Mouse (Mus musculus): Measurements from ENCODE around the gene Tcf20. TPM values are rescaled to one million over a fixed set of nuclear protein-coding genes. Genes with fewer than 3 reads are reported as not detected.
A peak's percentile ranks its signal among the peaks of the same experiment; 100 is the strongest.
"Not testable (repeated sequence)": the region's sequence is repeated elsewhere in the genome, so short reads cannot be mapped to it uniquely, and the experiment has no call there.

The Tcf20 gene
- total RNA-seq, 4 experiments from 2014 or later, result 56.2 to 63.4 (median 59.7) TPM

DNA sequence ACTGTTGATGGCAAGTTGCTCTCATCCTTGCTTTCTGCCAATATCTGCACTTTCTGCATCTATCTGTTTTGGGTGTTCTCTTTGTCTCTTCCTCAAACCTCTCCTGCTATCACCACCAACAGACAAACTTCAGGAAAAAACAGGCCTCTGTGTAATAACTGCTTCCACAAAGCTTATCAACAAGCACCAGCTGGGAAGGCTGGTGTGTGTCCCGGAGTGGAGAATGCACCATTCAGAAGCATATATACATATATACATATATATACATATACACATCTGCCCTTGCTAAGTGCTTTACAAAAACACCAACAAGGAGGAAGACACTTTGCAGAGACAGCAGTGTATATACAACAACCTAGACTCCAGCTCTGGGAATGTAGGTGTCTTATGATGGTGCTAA, 177.1 kb downstream of the Tcf20 start:
- no peak for DNase-seq (ENCODE audit: low spot score)

DNA sequence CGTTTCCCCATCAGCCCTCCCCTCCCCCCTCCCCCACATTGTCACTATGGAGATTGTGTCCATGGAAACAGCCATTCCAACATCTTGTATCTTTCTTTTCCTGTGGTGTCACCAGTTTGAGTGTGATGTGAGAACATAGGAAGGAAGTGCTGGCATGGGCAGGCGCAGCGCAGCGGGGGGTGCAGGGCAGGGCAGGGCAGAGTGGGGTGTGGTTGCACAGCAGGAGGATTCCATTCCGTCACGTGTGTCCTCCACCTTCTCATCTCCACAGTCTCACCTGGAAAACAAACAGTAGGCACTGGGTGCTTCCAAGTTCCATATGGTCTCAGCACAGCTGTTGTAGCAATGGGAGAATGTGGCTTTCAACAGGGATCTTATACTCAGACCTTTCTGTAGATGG, 178.2 kb downstream of the Tcf20 start:
- DNase-seq (ENCODE audit: low spot score), result no peak

DNA sequence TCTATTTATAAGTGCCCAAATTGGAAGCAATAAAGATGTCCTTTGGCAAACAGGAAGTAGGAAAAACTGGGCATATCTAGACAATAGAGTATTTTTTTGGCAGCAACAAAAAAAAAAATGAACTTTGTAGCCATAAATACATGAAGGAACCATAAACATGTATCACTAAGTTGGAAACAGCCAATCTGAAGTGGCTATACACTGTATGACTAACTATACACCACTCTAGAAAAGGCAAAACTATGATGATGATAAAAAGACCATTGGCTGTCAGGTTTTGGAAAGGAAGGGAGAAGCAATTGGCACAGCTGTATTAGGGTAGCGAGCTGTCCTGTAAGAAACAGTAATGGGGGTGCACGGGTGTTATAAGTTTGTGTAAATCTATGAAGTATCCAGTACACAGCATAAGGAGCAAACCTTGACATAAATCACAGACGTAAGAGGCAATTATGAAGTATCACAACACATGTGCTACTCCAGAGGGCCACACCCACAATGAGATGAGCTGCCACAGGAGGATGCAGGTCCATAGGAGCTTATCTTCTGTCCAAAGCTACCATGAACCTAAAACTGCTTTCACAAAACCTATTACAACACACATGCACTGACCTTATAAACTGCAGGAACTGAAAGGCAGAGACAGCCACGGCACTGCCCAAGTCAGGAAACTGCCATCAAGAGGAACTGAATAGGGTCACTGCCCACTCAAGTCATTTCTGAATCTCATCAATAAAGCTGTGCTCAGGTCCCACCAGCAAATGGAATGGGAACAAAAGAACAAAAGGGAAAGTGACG, 180.5 kb downstream of the Tcf20 start:
- no peak for DNase-seq (ENCODE audit: low spot score)

DNA sequence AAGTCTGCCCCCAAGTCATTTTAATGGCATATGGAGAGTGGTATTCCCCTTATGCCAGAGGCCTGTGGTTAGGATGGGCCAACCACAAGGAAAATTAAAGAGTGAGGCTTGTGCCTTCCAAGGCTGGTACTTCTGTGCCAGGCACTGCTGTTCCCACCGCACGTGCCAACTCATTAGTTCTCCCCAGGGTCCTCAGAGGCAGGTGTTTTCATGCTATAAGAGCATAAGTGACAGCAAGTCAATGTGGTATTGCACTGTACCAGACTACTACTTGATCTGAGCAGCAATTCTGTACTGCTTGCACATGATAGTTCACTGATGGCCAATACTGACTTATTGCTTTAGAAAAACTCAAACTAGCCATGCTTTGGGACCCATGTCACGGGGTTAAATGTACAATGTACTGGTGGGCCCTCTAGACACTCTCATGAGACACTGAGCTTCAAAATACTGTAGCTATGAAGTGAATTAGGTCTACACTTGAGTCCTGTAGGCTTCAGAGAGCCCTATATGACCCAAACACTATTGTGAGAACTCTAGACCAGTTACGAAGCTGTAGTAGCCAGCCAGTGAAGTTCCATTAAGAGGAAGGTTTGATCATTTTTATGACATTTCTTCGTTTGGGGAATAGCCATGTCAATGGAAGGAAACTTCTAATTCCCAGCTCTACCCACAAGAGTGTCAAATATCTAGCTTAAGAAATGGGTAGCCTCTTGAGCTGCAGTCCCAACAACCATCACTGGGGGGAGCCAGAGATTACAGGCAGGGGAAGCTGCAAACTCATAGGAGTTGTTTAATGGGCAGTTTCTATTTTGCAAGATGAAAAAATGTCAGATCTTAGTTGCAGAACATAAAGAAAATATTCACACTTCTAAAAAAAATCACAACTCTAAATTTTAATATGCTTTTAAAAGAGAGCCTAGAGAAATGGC, 182.7 kb downstream of the Tcf20 start:
- peak; percentile 79 for DNase-seq (ENCODE audit: low spot score)

DNA sequence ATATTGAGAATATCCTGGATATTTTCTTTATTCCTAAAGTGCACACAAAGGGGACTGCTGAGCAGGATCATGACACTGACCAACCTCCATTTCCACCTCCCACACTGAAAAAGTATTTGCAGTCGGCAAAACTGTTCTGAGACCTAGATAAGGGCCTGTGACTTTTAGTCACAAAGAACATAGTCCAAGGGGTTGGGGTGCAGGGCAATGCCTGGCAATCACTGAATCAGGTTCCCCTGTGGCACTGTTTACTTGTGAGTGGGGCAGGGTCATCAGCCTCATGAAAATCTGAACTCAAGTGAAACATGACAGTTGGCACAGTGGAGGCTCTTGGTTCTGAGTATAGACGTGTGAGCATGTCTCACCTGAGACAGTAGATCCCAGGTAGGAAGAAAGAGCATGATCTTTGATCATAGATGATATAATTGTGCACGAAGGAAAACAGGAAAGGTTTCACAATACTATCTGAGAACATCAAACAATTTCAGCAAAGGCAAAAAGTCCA, 191.7 kb downstream of the Tcf20 start:
- DNase-seq (ENCODE audit: low spot score), result no peak

DNA sequence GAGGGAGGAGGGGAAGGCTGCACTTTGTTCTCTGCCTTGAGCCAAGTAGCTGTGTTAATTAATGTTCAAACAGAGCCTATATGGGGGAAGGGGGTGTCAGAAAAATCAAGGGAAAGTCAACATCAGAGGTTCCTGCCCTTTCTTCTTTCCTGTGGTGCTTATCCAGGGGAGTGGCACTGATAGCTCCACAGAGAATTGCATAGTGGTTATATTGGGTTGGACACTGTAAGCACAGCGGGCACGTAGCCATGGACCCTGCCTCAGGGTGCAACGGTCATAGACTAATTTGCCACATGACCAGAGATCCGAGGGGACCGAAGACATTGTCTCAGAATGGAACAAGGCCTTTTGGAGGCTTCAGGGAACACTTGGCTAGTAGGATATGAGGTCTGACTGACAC, 193.4 kb downstream of the Tcf20 start, which contains the start of gene Cyp2d26:
Gene Cyp2d26, minus strand, starts transcription at position 18 of the 400 bp plus-strand sequence.
- no peak for DNase-seq (ENCODE audit: low spot score)

DNA sequence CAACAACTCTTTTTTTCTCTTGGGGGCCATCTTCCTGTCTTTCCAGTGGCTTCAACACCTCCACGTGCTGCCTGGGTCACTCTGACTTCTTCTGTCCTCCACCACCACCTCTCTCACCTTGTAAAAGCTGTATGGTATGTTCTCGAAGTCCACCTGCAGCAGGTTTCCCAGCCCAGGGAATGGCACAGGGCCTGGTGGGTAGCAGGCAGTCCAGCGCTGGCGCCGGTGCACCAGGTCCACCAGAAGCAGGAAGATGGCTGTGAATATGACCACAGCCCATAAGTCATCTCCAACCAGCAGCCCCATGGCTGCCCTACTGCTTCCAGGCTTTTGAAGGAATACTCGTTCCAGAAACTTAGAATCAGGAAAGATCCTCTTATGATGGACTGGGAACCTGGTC, 193.8 kb downstream of the Tcf20 start:
- DNase-seq (ENCODE audit: low spot score), result no peak

DNA sequence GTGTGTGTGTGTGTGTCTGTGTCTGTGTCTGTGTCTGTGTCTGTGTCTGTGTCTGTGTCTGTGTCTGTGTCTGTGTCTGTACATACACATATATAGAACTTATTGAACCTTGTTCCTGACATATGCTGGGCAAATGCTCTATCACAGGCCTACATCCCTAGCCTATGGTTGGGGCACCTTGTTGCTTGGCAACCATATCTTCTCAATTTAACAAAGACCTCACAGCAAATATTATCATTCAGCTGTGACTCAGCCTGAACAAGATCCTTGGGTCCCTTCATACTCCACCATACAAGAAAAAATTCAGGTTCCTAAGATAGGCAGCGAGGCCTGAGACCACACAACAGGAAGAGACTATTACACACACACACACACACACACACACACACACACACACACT, 194.2 kb downstream of the Tcf20 start:
- no peak for DNase-seq (ENCODE audit: low spot score)

DNA sequence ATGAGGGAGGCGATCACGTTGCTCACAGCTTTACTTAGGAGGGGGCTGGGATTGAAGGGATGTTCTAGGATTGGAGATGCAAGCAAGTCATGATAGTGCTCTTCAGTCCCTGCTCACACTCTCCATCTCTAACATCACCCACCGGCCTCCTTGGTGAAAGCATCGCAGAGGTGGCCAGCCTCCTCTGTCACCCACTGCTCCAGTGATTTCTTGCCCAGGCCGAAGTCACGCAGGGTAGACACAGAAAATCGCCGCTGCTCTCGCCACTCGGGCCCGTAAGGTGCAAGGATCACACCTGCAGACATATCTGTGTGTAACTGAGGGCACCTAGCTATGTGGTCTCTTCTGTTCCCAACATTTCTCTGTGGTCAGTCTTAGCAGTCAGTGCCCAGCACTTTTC, 195.1 kb downstream of the Tcf20 start:
- no peak for DNase-seq (ENCODE audit: low spot score)

DNA sequence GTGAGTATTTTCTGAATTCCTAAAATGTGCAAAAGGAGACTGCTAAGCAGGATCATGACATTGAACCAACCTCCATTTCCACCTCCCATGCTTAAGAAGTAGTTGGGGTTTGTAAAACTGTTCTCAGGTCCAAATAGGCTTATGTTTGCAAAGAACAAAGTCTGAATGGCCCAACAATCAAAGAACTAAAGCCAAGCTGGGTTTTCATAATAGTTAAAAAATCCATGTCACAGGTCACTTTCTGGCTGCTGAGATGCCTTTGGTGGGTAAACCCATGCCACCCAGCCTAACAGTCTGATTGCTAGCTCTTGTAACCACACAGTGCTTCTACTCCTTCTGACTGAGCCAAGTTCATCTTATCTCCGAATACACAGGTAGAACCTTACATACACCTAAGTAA, 203.1 kb downstream of the Tcf20 start:
- no peak for DNase-seq (ENCODE audit: low spot score)

DNA sequence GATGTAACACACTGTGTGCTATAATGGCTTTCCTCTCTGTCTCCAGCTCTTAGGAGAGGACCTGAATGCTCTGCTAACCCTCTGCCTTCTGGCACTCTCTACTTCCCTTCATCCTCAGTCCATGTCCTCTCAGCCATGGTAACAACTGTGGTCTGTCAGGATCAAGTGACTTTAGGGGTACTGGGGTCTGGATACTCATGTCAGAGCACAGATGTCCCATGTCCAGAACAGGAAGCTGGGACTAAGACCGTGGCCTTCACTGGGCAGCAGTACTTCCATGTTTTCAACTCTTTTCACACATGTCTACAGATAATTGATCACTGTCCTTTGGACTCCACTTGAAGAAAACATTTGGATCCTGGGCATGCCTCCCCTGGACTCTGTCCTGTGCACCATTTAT, 203.9 kb downstream of the Tcf20 start:
- no peak for DNase-seq (ENCODE audit: low spot score)

DNA sequence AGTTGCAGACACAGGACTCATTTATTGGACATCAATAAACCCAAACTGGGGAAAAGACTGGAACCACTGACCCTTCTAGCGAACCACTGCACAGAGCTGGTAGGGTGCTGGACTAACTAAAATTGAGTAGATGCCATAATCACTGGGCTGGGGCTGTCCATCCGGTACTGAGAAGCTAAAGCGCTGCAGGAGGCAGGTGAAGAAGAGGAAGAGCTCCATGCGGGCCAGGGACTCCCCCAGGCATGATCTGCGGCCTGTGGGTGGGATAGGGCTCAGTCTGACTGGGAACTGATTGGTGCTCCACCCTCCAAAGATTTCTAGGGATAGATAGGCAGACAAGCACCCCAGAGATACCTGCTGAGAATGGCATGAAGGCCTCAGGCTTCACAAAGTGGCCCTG, 209.8 kb downstream of the Tcf20 start:
- DNase-seq (ENCODE audit: low spot score), result not testable (repeated sequence)

DNA sequence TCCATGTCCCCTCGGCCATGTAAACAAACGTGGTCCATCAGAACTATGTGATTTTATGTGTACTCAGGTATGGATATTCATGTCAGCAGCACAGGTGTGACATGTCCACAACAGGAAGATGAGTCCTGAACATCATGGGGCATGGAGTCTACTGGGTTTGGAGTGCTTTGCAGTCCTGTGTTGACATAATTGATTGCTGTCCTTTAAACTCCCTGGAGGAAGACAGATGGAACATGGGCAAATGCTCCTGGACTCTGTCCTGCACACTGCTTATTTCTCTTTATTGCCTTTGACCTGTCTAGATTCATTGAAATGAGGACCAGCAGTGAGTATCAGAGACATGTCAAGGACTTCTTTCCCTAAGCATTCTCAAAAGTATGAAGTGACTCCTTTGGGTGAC, 221.7 kb downstream of the Tcf20 start:
- DNase-seq (ENCODE audit: low spot score), result no peak

DNA sequence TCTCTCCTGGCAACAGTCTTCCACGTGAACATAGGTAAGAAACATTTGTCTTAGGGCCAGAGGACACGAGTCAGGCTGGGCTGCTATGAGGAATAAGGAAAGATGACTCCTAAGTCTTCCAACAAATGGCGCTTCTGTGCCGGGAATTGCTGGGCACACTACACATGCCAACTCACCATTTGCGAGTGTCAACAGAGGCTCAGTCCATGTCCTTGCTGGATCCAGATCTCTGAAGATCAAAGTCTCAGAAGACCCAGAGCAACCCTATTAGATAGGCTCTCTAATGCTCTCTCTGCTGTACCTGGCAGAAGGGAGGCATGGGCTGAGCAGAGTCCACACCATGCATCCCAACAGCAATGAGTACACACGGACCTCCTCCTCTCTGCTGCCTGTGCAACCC, 222.8 kb downstream of the Tcf20 start:
- DNase-seq (ENCODE audit: low spot score), result no peak

DNA sequence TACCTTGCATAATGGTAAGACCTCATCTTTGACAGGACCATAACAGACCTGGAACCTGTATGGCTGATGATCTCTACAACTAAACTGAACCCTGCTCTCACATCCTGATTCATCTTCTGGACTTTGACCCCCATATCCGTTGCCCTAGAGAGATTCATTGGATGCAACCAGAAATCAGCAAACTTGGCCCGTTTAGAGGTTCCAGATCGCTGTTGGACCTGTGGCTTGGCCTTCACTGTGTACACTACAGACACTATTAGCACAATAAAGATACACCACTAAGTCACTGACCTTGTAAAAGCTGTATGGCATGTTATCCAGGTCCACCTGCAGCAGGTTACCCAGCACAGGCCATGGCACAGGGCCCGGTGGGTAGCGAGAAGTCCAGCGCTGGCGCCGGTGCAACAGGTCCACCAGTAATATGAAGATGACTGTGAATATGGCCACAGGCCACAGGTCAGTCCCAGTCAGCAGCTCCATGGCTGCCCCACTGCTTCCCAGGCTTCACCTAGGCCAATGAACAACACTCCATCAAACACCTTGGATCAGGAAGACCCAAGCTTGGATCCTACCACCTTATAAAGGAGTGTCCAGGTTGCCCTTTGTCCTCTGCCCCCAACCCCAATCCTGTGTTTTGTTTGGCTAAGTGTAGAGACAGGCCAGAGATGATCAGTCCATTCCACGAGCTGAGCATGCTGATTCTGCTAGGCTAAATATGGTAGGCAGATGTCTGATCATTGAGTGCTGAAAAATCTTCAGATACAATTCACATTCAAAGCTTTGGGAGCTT, 223.8 kb downstream of the Tcf20 start, which contains the start of gene Cyp2d40:
Gene Cyp2d40, minus strand, starts transcription at position 553 of the 790 bp plus-strand sequence.
- DNase-seq (ENCODE audit: low spot score), result no peak

Small RNA genes lying within 50 kb of the gene (microRNA-seq; reads per million reads assigned to microRNA genes)
- gene Gm27618 (not detected), gene Mir3080 (1.1 reads per million)

Other genes with a start within 250 kb of the Tcf20 start
- gene Cyp2d40, start 223.7 kb downstream of the Tcf20 start, total RNA-seq (2022), result not detected
- not detected for gene Cyp2d26, start 193.6 kb downstream of the Tcf20 start, total RNA-seq (2022)
- 1 to 10 TPM; 1.1 to 4.8 (median 1.5) TPM for gene Nfam1, start 45.4 kb upstream of the Tcf20 start, total RNA-seq (2022)
- 10 to 100 TPM; 47.4 to 64.0 (median 62.0) TPM for gene Serhl, start 101.6 kb upstream of the Tcf20 start, total RNA-seq (2022)
- gene Rrp7a, start 134.9 kb upstream of the Tcf20 start, total RNA-seq (2022), result 10 to 100 TPM; 38.9 to 42.7 (median 40.5) TPM
- gene Poldip3, start 161.5 kb upstream of the Tcf20 start, total RNA-seq (2022), result 10 to 100 TPM; 23.5 to 27.1 (median 26.2) TPM
- 100 to 1,000 TPM in 2 of 4 experiments, 10 to 100 TPM in 2; 81.4 to 113 (median 96.2) TPM for gene Cyb5r3, start 184.7 kb upstream of the Tcf20 start, total RNA-seq (2022)